In the genomic region with DNA sequence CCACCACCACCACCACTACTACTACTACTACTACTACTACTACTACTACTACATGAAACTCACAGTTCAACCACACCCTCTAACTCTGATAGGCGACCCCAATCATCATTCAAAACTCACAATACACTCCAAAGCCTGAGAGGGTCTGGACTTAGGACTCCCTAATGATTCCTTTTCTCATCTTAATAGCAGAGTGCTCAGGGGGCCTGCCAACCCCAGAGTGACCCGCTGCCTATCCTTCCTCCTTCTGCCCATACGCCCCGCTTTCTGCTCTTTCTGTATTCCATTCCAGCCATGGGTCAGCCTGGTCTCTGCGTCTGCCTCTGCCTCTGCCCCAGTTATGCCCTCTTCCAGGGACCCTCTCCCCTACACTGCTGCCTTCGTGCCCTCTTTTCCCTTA, we compare ENCODE assay signal across 34 mouse cellular contexts.
"Had no signal": no experiment of that assay in that cellular context is flagged by ENCODE, and none has a peak within 500 bp of the region (broad histone marks: within the 10 kb centered on the region; RNA-seq: fewer than 3 reads in every experiment).

No protein-coding gene starts in this region.

- H3K9me3 ChIP-seq: heart, embryonic 10.5 days; heart, embryonic 15.5 days; hindbrain, embryonic 10.5 days; hindbrain, embryonic 12.5 days; hindbrain, embryonic 13.5 days; hindbrain, embryonic 15.5 days; intestine, embryonic 15.5 days; kidney, embryonic 15.5 days had no signal

- H3K36me3 ChIP-seq: heart, embryonic 10.5 days; heart, embryonic 13.5 days; heart, embryonic 15.5 days; hindbrain, embryonic 10.5 days; hindbrain, embryonic 12.5 days; hindbrain, embryonic 13.5 days; hindbrain, embryonic 15.5 days; intestine, embryonic 15.5 days; kidney, embryonic 15.5 days had no signal

- H3K4me3 ChIP-seq: heart, embryonic 10.5 days; heart, embryonic 13.5 days; heart, embryonic 15.5 days; hindbrain, embryonic 10.5 days; hindbrain, embryonic 12.5 days; hindbrain, embryonic 13.5 days; hindbrain, embryonic 15.5 days; intestine, embryonic 15.5 days; kidney, embryonic 15.5 days; layer of hippocampus, adult 2 months; left cerebral cortex, adult 2 months had no signal

- H3K27ac ChIP-seq: heart, embryonic 10.5 days; heart, embryonic 13.5 days; heart, embryonic 15.5 days; hindbrain, embryonic 10.5 days; hindbrain, embryonic 12.5 days; hindbrain, embryonic 13.5 days; hindbrain, embryonic 14.5 days; hindbrain, embryonic 15.5 days; hindbrain, postnatal 0 days; intestine, embryonic 15.5 days; kidney, embryonic 15.5 days; kidney, postnatal 0 days; layer of hippocampus, adult 2 months; left cerebral cortex, adult 2 months had no signal

- DNase-seq: heart, postnatal 10 days; heart, postnatal 14 days; heart, postnatal 36 days; kidney, adult 11 months; kidney, adult 18-20 months; kidney, adult 2 months; kidney, adult 8-10 months; kidney, adult 9 months; kidney, postnatal 10 days; kidney, postnatal 14 days; kidney, postnatal 25 days; kidney, postnatal 36 days; kidney, postnatal 4 days; layer of hippocampus, adult 9-11 months; layer of hippocampus, postnatal 36 days had no signal

- ATAC-seq: hindbrain, embryonic 16.5 days; hindbrain, postnatal 0 days; inflammation-experienced regulatory T-cells, adult 6 months; intestine, embryonic 15.5 days; intestine, embryonic 16.5 days; intestine, postnatal 0 days had no signal

- H3K9ac ChIP-seq: heart, embryonic 13.5 days; heart, embryonic 15.5 days; hindbrain, embryonic 12.5 days; hindbrain, embryonic 13.5 days; hindbrain, embryonic 14.5 days; hindbrain, embryonic 15.5 days; intestine, embryonic 15.5 days; kidney, embryonic 15.5 days had no signal

- H3K27me3 ChIP-seq: heart, embryonic 15.5 days; hindbrain, embryonic 15.5 days; intestine, embryonic 15.5 days had no signal

- H3K4me1 ChIP-seq: heart, embryonic 10.5 days; heart, embryonic 13.5 days; heart, embryonic 15.5 days; hindbrain, embryonic 10.5 days; hindbrain, embryonic 12.5 days; hindbrain, embryonic 13.5 days; hindbrain, embryonic 15.5 days; intestine, embryonic 15.5 days; kidney, embryonic 15.5 days had no signal

- H3K4me2 ChIP-seq: heart, embryonic 11.5 days; heart, embryonic 13.5 days; heart, embryonic 15.5 days; hindbrain, embryonic 12.5 days; hindbrain, embryonic 13.5 days; hindbrain, embryonic 14.5 days; hindbrain, embryonic 15.5 days; intestine, embryonic 15.5 days; kidney, embryonic 15.5 days had no signal
